Mouse (Mus musculus) hematopoietic stem cell, adult 5-6 weeks (primary cell): ENCODE measurements at regions not wholly inside any gene's neighbourhood (a gene's known extent, or its start where the extent isn't known, plus 50 kb on each side); places are given as distances from the start of the nearest gene placed in this dataset.

ENCODE experiments used
- ATAC-seq, 2 experiments: fragments of 125-278 bp in 1 of 2; replicated peaks in 1 of 2; 2 replicates each; pipeline ENCODE4 v1.8.0; 2016 to 2017; ENCODE audit warnings: inconsistent platforms in 2 of 2, mild to moderate bottlenecking in 2 of 2, moderate number of reproducible peaks in 2 of 2, low read depth in 1 of 2, moderate TSS enrichment in 1 of 2; ENCODE audit not compliant: low FRiP score in 2 of 2, poor library complexity in 2 of 2, severe bottlenecking in 2 of 2, insufficient read depth in 1 of 2, low TSS enrichment in 1 of 2

DNA sequence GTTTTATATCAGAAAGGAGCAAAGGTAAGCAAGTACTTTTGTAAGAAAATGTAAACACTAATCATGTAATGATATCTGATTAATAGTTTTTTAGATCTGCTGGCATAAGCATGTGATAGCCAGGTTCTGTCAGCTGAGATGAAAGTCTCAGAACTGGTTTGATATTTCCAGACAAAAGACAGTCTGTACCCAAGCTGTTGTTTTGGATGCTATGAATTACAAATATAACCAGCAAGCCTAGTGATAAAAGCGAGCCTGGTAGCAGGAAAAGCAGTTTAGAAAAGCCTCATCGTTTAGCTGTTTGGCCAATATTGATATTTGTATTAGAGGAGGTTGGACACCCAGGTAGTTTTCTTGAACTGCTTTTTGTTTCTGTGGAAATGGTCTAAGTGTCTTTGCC lies 290.6 kb downstream of the Gpam start:
- ATAC-seq, result no peak

GRCm38 (mm10) chr19:54822161-54822560 lies 304.9 kb downstream of the Gpam start:
- no peak for ATAC-seq

DNA sequence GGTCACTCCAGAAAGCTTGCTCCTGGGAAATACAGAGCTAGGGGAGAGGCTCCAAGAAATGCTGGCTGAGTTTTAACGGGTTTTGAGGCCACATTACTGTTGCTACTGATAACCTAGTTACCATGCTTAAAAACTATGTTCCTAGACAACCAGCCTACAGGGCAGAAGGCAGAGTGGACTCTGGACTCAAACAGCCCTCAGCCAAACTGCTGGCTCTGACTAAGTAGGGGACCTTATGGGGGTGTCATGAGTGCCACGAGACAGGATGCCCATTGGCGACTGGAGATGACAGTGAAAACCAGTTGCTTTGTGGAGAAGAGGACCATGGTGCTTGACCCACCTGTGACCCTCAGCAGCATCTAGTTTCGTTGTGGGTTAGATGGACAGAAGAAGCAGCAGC lies 306.5 kb downstream of the Gpam start:
- ATAC-seq, result no peak

- ATAC-seq, result no peak
These were observed 325.8 kb downstream of the Gpam start for GRCm38 (mm10) chr19:54801123-54801742.

DNA sequence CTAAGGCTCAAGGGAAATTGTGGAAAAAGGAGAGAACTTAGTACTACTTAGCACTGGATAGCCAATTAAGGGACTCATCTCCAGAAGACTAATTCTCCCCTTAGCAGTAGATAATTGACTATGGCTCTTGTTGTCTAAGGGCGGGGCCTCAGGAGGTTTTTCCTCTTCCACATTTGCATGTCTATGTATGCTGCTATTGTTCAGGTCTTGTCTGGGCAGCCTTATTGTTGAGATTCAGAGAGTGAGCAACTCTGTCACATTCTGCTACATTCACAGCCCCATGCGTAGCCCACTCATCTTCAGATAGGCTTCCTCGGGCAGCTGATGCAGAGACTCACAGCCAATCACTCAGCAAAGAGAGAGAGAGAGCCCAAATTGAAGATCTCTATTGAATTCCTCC lies 339.9 kb downstream of the Gpam start:
- ATAC-seq, result no peak

- no peak for ATAC-seq
These were observed 343.3 kb downstream of the Gpam start for GRCm38 (mm10) chr19:54783729-54784128.

- ATAC-seq, result no peak
These were observed 369.3 kb downstream of the Gpam start for GRCm38 (mm10) chr19:54757761-54758160.

DNA sequence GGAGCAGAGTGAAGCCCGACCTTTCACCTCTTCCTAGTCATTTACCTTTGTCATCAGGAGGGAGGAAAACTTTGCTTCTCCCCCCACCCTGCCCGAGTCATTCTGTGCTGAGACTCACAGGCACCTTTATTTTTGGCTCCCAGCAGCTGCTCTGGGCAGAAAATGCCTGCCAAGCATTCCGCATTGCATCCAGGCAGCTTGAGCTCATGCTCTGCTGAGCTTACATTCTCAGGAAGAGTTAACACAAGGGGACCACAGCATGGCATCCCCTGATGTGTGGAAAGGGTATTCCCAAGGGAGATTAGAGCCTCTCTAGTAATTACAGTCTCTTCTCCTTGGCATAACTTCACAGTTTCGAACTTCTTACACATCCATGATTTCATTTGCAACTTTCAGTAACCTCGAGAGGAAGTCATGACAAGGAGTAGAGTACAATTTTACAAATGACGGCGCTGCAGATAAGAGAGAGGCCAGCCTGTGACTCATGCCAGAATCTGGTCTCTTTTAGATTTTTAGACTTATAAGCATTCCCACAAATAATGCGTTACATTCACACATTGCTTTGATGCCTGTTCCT lies 370.3 kb downstream of the Gpam start:
- no peak for ATAC-seq

DNA sequence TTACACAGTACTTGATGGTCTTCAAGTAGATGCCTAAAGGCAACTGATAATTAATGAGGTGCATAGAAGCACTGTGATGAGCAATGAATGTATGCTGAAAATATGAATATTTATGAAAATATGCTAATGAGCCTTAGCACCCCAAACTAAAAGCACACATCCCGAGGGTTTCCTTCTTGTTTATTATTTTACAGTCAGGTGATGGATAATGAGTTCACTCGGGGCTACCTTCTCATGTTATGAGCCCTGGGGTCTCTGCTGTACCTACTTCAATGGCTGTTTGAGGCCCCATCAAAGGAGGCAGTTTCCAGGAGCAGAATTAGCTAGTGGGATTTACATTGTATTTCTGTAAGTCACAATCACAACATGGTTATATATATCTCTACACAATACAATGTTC lies 371.6 kb downstream of the Gpam start:
- no peak for ATAC-seq

DNA sequence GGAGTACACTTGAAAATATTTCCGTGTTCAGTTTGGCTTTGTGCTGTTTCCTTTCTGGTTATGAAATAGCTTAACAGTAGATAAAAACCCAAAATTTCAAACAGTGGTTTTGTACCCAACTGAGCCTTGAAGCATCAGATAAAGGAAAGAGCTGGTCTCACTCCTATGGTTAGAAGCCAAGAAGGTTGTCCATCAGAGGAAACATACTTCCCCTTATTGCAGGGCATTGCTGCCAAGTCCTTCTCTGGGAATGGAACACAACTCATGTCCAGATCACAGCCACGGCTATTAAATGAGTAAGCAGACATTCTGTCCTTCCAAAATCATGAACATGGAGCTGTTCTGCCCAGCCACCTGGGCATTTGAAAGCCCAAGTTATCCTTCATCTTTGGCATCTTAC lies 393.1 kb downstream of the Gpam start:
- peak; percentile 56 to 61; a peak in 3 of 4 replicates for ATAC-seq

DNA sequence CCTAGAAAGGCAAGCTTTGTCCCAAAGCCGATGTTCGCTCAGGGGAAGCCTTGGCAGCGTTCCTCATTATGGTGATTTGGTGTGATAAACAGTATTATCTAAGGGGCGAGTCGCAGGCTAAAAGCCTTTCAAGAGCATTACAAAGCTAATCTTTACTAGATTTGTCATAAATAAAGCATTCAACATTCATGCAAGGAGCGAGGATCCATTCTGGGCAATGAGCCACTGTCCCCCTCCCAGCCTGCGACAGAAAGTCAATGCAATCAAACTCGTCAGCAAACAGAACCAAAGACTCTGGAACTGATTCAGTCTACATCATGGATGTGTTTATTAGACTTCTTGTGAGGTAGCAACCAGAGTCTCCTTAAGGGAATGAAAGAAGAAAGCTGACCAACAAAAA lies 395.3 kb downstream of the Gpam start:
- no peak for ATAC-seq

DNA sequence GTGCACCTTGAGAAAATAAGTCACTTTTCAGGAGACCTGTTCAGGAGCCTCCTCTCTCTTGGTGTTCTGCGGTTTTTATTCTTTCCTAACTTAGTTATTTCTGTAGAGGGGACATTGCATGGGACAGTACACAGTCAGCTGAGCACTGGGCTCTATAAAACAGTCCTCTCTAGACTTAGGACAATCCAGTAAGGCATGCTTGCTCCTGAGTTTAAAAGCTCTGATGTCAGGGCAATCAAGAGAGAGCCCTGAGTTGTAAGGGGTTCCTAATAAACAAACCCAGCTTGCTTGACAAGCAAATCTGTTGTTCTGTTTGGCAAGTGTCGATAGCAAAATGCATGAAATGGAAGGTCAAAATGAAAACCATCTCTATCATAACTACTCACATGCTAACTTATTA lies 395.7 kb downstream of the Gpam start:
- no peak for ATAC-seq

DNA sequence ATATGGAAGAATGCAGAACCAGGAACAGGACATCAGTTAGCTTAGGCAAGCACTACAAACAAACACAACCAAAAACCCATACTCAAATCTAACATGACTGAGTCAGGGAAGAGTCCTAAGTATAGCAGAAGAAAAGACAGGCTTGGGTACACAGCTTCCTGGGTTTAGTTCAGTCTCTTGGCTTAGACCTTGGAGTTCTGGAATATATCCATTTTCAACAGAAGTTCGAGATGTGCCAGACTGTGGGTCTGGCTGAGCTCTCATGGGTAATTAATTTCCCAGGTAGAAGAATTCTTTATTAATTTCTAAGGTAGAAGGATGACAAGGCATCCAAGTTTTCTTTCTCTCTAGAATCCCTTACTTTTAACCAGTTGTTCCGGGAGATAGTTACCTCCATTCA lies 396.2 kb downstream of the Gpam start:
- no peak for ATAC-seq

GRCm38 (mm10) chr19:54730296-54730695 lies 396.7 kb downstream of the Gpam start:
- ATAC-seq, result no peak

GRCm38 (mm10) chr19:54722091-54722490 lies 404.9 kb downstream of the Gpam start:
- ATAC-seq, result no peak

DNA sequence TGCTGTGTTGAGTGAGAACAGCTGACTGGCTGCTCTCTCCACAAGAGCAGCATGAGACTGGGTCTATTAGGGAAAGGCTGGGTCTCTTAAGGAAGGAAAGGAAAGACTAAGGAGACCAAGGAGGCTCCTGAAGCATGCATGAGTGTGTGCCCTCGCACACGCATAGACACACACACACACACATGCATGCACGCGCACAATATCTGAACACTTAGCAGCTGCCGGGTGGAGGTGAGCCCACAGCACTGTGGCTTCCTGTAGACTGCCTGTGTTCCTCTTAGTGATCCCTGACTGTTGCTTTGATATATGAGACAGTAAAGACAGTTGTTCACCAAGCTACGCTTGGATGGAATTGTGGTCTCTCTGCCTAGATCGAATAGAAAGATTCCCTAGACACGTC lies 429.6 kb downstream of the Gpam start:
- ATAC-seq, result peak; percentile 81 to 89

- no peak for ATAC-seq
These were observed 433.3 kb downstream of the Gpam start for GRCm38 (mm10) chr19:54693714-54694113.

DNA sequence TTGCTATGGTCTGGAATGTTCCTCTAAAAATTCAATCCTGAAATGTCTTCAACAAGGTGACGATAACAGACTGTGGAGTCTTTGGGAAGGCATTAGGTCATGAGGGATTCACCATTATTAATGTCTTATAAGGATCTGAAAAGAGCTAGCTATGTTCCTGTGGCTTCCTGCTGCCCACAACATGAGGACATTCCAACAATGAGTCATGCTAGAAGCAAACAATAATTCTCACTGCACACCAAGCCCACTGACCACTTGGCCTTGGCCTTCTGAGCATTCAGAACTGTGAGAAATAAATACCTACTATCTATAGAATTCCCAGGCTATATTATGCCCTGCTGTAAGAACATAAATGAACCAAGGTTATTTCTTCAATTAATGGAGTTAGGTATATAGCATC lies 433.9 kb downstream of the Gpam start:
- ATAC-seq, result no peak

DNA sequence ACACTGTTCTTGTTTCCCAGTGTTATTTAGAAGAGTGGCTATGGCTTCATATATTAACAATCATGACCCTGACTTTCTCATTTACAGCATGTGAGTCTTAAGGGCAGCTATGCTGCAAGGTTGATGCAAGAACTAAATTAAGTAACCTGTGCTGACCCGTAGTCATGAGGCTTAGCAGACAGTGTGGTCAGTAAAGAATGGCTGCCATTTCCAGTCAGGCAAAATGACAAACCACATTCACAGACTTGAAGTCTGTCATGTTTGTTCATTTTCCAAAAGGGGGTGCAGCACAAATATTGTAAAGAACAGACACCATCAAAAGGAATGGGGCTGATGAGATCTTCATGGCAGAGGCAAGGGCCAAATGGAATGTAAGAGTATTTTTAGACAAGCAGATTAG lies 435.2 kb downstream of the Gpam start:
- ATAC-seq, result no peak
